Mouse (Mus musculus): ENCODE results near the gene Wipf1.

Gene Wipf1

GRCm38 (mm10) chr2:73529356-73530330 is at the start of gene Wipf1:
Gene Wipf1, minus strand, starts transcription at chr2:73529734.
- no peak for TF ChIP-seq GATA4 (IDR thresholded peaks at IDR 0.05; ENCODE audit: insufficient replicate concordance, low read length)

GRCm38 (mm10) chr2:73579168-73579567 is 49.6 kb upstream of the Wipf1 start:
- TF ChIP-seq GATA4 (IDR thresholded peaks at IDR 0.05; ENCODE audit: insufficient replicate concordance, low read length): no peak

GRCm38 (mm10) chr2:73574418-73574817 is 44.9 kb upstream of the Wipf1 start:
- TF ChIP-seq GATA4 (IDR thresholded peaks at IDR 0.05; ENCODE audit: insufficient replicate concordance, low read length): no peak

- no peak for TF ChIP-seq GATA4 (IDR thresholded peaks at IDR 0.05; ENCODE audit: insufficient replicate concordance, low read length)
These were observed 44.0 kb upstream of the Wipf1 start for GRCm38 (mm10) chr2:73573556-73573955.

- no peak for TF ChIP-seq GATA4 (IDR thresholded peaks at IDR 0.05; ENCODE audit: insufficient replicate concordance, low read length)
These were observed 43.2 kb upstream of the Wipf1 start for GRCm38 (mm10) chr2:73572539-73573372.

- no peak for TF ChIP-seq GATA4 (IDR thresholded peaks at IDR 0.05; ENCODE audit: insufficient replicate concordance, low read length)
These were observed 42.4 kb upstream of the Wipf1 start for GRCm38 (mm10) chr2:73571901-73572300.

- TF ChIP-seq GATA4 (IDR thresholded peaks at IDR 0.05; ENCODE audit: insufficient replicate concordance, low read length): no peak
These were observed 41.8 kb upstream of the Wipf1 start for GRCm38 (mm10) chr2:73571304-73571703.

- no peak for TF ChIP-seq GATA4 (IDR thresholded peaks at IDR 0.05; ENCODE audit: insufficient replicate concordance, low read length)
These were observed 37.6 kb upstream of the Wipf1 start for GRCm38 (mm10) chr2:73566989-73567605.

- TF ChIP-seq GATA4 (IDR thresholded peaks at IDR 0.05; ENCODE audit: insufficient replicate concordance, low read length): no peak
These were observed 36.6 kb upstream of the Wipf1 start for GRCm38 (mm10) chr2:73566162-73566561.

GRCm38 (mm10) chr2:73563690-73564089 is 34.2 kb upstream of the Wipf1 start:
- TF ChIP-seq GATA4 (IDR thresholded peaks at IDR 0.05; ENCODE audit: insufficient replicate concordance, low read length): no peak

GRCm38 (mm10) chr2:73562656-73563055 is 33.1 kb upstream of the Wipf1 start:
- TF ChIP-seq GATA4 (IDR thresholded peaks at IDR 0.05; ENCODE audit: insufficient replicate concordance, low read length): no peak

- no peak for TF ChIP-seq GATA4 (IDR thresholded peaks at IDR 0.05; ENCODE audit: insufficient replicate concordance, low read length)
These were observed 32.1 kb upstream of the Wipf1 start for GRCm38 (mm10) chr2:73561665-73562063.

- no peak for TF ChIP-seq GATA4 (IDR thresholded peaks at IDR 0.05; ENCODE audit: insufficient replicate concordance, low read length)
These were observed 31.5 kb upstream of the Wipf1 start for GRCm38 (mm10) chr2:73560899-73561664.

GRCm38 (mm10) chr2:73560445-73560844 is 30.9 kb upstream of the Wipf1 start:
- no peak for TF ChIP-seq GATA4 (IDR thresholded peaks at IDR 0.05; ENCODE audit: insufficient replicate concordance, low read length)

GRCm38 (mm10) chr2:73557956-73558355 is 28.4 kb upstream of the Wipf1 start:
- no peak for TF ChIP-seq GATA4 (IDR thresholded peaks at IDR 0.05; ENCODE audit: insufficient replicate concordance, low read length)
